Mouse (Mus musculus) heart, embryonic 13.5 days (tissue): ENCODE results near the gene Sgms1. TPM values are rescaled to one million over a fixed set of nuclear protein-coding genes. Genes with fewer than 3 reads are reported as not detected.
"Not testable (repeated sequence)": the region's sequence is repeated elsewhere in the genome, so short reads cannot be mapped to it uniquely, and the experiment has no call there.

Experiments used
- ATAC-seq: fragments of 200-750 bp; cut with Nextera tagmentation; 2 replicates; pipeline ENCODE4 v1.8.0; 2017; ENCODE audit warnings: moderate TSS enrichment; ENCODE audit not compliant: insufficient number of reproducible peaks, low FRiP score, low TSS enrichment; ENCODE audit errors: extremely low read depth
- H3K27ac ChIP-seq: fragments of 300-500 bp; sonication (generic); replicated peaks from 2 replicates; pipeline ENCODE4 v1.5.1; 2015; ENCODE audit warnings: moderate library complexity, mild to moderate bottlenecking, inconsistent platforms
- H3K27me3 ChIP-seq: fragments of 300-500 bp; sonication (generic); replicated peaks from 2 replicates; pipeline ENCODE4 v1.6.1; 2015; ENCODE audit warnings: mild to moderate bottlenecking, inconsistent platforms
- H3K36me3 ChIP-seq: fragments of 300-500 bp; sonication (generic); 2 replicates; pipeline ENCODE4 v1.6.1; 2015; ENCODE audit warnings: mild to moderate bottlenecking, inconsistent platforms
- H3K4me1 ChIP-seq: fragments of 300-500 bp; sonication (generic); 2 replicates; pipeline ENCODE4 v1.6.1; 2015; ENCODE audit warnings: inconsistent platforms
- H3K4me2 ChIP-seq: fragments of 300-500 bp; sonication (generic); 2 replicates; pipeline ENCODE4 v1.6.1; 2015; ENCODE audit warnings: inconsistent platforms, mild to moderate bottlenecking, moderate library complexity
- H3K4me3 ChIP-seq: fragments of 300-500 bp; sonication (generic); 2 replicates; pipeline ENCODE4 v1.5.1; 2015; ENCODE audit warnings: moderate library complexity, mild to moderate bottlenecking, inconsistent platforms
- H3K9ac ChIP-seq: fragments of 300-500 bp; sonication (generic); 2 replicates; pipeline ENCODE4 v1.6.1; 2015; ENCODE audit warnings: inconsistent platforms, mild to moderate bottlenecking, moderate library complexity
- H3K9me3 ChIP-seq: fragments of 300-500 bp; sonication (generic); 2 replicates; pipeline ENCODE4 v1.6.1; 2016; ENCODE audit warnings: inconsistent platforms
- WGBS: fragments of 180-500 bp; shearing (Covaris S2); methylation state at CpG from one replicate; pipeline ENCODE4 v1.1.7; 2015; ENCODE audit warnings: mixed read lengths; 5-methylcytosine and 5-hydroxymethylcytosine counted together
- polyA plus RNA-seq: library from polyadenylated mRNA; unstranded; fragments of >200 nt; fragmentation: Nextera tagmentation; extraction: Ambion mirVana; gene quantifications from 2 replicates; pipeline ENCODE4 v1.2.1, GENCODE M21; 2015

Gene Sgms1
- polyA plus RNA-seq, 1 experiment from 2014 or later: 33.3 TPM

DNA sequence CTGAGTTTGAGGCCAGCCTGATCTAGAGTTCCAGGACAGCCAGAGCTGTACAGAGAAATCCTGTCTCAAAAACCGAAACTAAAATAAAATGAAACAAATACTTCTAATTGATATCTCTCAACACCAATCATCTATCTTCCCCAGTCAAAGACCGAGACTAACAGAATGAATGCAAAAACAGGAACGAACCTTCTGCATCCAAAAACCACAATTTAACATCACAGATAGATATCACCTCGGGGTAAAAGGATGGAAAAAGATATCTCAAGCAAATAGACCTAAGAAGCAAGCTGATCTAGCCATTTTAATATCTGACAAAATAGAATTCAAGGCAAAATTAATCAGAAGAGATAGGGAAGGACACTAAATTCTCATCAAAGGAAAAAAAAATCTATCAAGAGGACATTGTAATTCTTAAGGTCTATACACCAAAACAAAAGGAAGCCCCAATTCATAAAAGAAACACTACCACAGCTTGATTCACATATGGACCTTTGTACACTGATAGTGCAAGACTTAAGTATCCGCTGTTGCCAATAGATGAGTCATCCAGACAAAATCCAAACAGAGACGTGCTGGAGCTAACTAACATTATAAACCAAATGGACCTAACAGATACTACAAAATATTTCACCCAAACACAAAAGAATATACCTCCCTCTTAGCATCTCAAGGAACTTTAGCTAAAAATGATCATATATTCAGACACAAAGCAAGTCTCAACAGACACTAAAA is 301.6 kb downstream of the Sgms1 start:
- Histone ChIP-seq H3K4me1 (no peaks in the 10 kb centered on the region), H3K4me2 (no peak overlapping the region), H3K36me3 (no peaks in the 10 kb centered on the region), H3K9me3 (no peaks in the 10 kb centered on the region), H3K27me3 (no peaks in the 10 kb centered on the region), H3K4me3 (no peak overlapping the region), H3K9ac (no peak overlapping the region), H3K27ac (no peak overlapping the region)
- ATAC-seq: no peak
- WGBS: 78% methylated on average over 6 of the region's 6 CpGs

DNA sequence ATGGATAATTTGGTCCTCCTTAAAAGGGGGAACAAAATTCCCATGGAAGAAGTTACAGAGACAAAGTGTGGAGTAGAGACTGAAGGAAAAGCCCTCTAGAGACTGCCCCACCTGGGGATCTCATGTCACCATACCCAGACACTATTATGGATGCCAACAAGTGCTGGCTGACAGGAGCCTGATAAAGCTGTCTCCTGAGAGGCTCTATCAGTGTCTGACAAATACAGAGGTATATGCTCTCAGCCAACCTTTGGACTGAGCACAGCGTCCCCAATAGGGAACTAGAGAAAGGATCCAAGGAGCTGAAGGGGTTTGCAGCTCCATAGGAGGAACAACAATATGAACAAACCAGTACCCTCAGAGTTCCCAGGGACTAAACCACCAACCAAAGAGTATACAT is 304.7 kb downstream of the Sgms1 start:
- not testable (repeated sequence) for H3K9ac ChIP-seq, H3K27me3 ChIP-seq, H3K4me1 ChIP-seq, H3K27ac ChIP-seq, H3K9me3 ChIP-seq, ATAC-seq, H3K4me3 ChIP-seq, H3K4me2 ChIP-seq, H3K36me3 ChIP-seq
- whole genome bisulfite sequencing: 55% methylated on average over 1 of the region's 1 CpGs

Other genes starting within 250 kb of the Sgms1 start
- 59.6 and 80.4 TPM in 2 replicates for gene Rpl9-ps6, start 76.9 kb upstream of the Sgms1 start, polyA plus RNA-seq
- 56.5 and 59.8 TPM in 2 replicates for gene Minpp1, start 96.1 kb upstream of the Sgms1 start, polyA plus RNA-seq
- 8.9 and 12.1 TPM in 2 replicates for gene Papss2, start 206.1 kb upstream of the Sgms1 start, polyA plus RNA-seq